Mouse (Mus musculus) retina, postnatal 1 day (tissue): ENCODE measurements around the gene Zfp462.

ENCODE experiments used
- DNase-seq: peaks from one replicate; pipeline ENCODE4 v3.0.0-alpha.2; 2012

Zfp462 gene

GRCm38 (mm10) chr4:55051345-55051744, 106.5 kb downstream of the Zfp462 start:
- DNase-seq = no peak

GRCm38 (mm10) chr4:55052686-55053085, 107.8 kb downstream of the Zfp462 start:
- DNase-seq = no peak

- peak; percentile 86 for DNase-seq
Measured at GRCm38 (mm10) chr4:55057666-55058455, 113.0 kb downstream of the Zfp462 start.

- DNase-seq = no peak
Measured at GRCm38 (mm10) chr4:55058901-55059300, 114.1 kb downstream of the Zfp462 start.

GRCm38 (mm10) chr4:55066341-55067170, 121.7 kb downstream of the Zfp462 start:
- no peak for DNase-seq

GRCm38 (mm10) chr4:55071535-55071934, 126.7 kb downstream of the Zfp462 start:
- DNase-seq = peak; percentile 20

GRCm38 (mm10) chr4:55077133-55077889, 132.5 kb downstream of the Zfp462 start:
- peak; percentile 88 for DNase-seq

- DNase-seq = peak; percentile 80
Measured at GRCm38 (mm10) chr4:55077902-55078716, 133.3 kb downstream of the Zfp462 start.

- DNase-seq = no peak
Measured at GRCm38 (mm10) chr4:55079056-55079455, 134.2 kb downstream of the Zfp462 start.

GRCm38 (mm10) chr4:55084080-55084688, 139.3 kb downstream of the Zfp462 start:
- DNase-seq = no peak

- DNase-seq = no peak
Measured at GRCm38 (mm10) chr4:55088153-55088552, 143.3 kb downstream of the Zfp462 start.

GRCm38 (mm10) chr4:55088922-55089321, 144.1 kb downstream of the Zfp462 start:
- DNase-seq = no peak

- peak; percentile 63 for DNase-seq
Measured at GRCm38 (mm10) chr4:55097157-55097556, 152.3 kb downstream of the Zfp462 start.

GRCm38 (mm10) chr4:55098366-55098765, 153.5 kb downstream of the Zfp462 start:
- DNase-seq = no peak

- DNase-seq = peak; percentile 22
Measured at GRCm38 (mm10) chr4:55100851-55101250, 156.0 kb downstream of the Zfp462 start.

- no peak for DNase-seq
Measured at GRCm38 (mm10) chr4:55101601-55102000, 156.8 kb downstream of the Zfp462 start.

- DNase-seq = no peak
Measured at GRCm38 (mm10) chr4:55102382-55102781, 157.5 kb downstream of the Zfp462 start.

- DNase-seq = no peak
Measured at GRCm38 (mm10) chr4:55103575-55103974, 158.7 kb downstream of the Zfp462 start.

- peak; percentile 58 for DNase-seq
Measured at GRCm38 (mm10) chr4:55117839-55118487, 173.1 kb downstream of the Zfp462 start.

- no peak for DNase-seq
Measured at GRCm38 (mm10) chr4:55121126-55121525, 176.3 kb downstream of the Zfp462 start.

GRCm38 (mm10) chr4:55121952-55122351, 177.1 kb downstream of the Zfp462 start:
- no peak for DNase-seq
